Mouse (Mus musculus) thymus, postnatal 36 days (tissue): ENCODE measurements around the gene Gm10318.
A peak's percentile ranks its signal among the peaks of the same experiment; 100 is the strongest.

ENCODE experiments used
- DNase-seq, 2 experiments: peaks; one replicate each; pipeline ENCODE4 v3.0.0; 2022; ENCODE audit warnings: mixed read lengths in 2 of 2

The Gm10318 gene

DNA sequence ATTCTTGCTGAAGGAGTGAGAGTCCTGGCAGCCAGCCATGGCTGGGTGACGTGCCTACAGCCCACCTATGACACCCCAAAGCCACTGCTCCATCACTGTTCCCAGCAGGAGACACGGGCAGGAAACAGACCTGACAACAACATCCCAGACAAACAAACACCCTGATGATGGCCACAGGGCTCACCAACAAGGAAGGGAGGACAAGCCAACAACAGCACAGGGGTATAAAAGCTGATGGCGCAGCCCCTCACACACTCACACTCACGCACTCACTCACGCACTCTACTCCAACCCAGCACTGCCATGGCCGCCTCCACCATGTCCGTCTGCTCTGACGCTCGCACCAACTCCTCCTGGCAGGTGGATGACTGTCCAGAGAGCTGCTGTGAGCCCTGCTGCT lies at the start of gene Gm10318:
Gm10318 (plus strand) TSS at position 301 of the 400 bp plus-strand sequence.
- DNase-seq = no peak

DNA sequence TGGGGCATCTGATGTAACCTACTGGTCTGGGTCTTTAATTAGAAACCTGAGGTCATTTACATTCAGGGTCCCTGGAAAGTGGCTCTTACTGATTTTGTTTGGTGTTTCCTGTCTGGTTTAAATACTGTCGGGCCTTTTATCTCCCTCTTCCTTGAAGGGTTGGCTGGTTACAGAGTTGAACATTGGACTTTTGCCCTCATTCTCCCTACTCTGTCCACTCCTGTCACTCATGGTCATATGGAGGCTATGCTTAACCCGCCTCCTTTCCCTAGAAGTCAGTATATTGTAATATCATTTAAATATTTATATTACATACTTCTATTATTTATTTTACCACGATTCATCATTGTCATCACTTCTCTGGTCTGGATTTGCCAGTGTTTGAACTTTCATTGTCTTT lies 48.6 kb upstream of the Gm10318 start:
- no peak for DNase-seq

DNA sequence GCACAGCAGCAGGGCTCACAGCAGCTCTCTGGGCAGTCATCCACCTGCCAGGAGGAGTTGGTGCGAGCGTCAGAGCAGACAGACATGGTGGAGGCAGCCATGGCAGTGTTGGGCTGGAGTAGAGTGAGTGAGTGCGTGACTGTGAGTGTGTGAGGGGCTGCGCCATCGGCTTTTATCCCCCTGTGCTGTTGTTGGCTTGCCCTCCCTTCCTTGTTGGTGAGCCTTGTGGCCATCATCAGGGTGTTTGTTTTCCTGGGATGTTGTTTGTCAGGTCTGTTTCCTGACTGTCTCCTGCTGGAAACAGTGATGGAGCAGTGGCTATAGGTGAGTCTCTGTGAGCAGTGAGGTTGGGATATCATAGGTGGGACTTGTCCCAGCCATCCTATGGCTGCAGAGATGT lies 40.9 kb upstream of the Gm10318 start, which contains the start of gene Gm9507:
Gm9507 (minus strand) TSS at position 101 of the 400 bp plus-strand sequence.
- DNase-seq = no peak

DNA sequence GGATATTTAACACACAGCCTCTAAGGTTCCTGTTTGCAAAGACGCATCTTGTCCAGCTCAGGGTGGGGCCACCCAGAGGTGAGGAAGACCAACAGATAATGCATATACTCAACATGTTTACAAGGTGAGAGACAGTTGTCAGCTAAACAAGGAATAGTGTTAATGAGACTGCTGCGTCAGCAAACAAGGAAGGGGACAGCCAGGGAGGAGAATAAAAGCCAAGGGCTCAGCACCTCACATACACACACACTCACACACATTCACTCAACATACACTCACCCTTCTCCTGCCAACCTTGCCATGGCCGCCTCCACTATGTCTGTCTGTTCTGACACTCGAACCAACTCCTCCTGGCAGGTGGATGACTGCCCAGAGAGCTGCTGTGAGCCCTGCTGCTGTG lies 38.3 kb upstream of the Gm10318 start, which contains the start of gene Gm2696:
Gm2696 (plus strand) TSS at position 301 of the 400 bp plus-strand sequence.
- no peak for DNase-seq

DNA sequence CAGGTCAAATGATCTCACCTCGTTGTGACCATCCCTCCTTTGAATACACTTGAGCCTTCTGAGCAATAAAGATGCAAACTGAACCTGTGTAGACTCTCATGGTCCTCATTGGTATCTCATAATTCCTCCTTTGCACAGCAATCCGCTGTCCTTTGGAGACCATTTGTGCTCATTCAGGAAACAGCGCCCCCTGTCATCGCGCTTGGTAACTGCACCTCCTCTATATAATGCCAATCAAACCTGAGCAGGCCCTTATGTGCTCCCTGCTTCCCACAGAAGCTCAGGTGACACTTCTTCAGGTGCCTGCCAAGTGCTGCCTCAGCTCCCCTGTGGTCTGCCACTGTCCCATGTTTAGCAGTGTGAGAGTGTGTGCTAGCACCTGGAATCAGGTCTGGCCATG lies 37.1 kb upstream of the Gm10318 start:
- peak; percentile 26 to 38 for DNase-seq

DNA sequence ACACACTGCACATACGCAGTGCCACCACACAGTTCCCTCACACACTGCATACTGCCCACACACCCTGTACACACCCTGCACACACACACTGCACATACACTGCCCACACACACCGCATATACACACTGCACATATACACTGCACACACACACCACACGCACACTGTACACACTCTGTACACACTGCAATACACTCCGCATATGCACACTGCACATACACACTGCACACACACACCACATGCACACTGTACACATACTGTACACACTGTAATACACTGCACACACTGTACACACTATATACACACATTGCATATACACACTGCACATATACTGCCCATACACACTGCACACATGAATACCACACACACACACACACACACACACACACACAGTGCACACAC lies 34.1 kb upstream of the Gm10318 start:
- no peak for DNase-seq

DNA sequence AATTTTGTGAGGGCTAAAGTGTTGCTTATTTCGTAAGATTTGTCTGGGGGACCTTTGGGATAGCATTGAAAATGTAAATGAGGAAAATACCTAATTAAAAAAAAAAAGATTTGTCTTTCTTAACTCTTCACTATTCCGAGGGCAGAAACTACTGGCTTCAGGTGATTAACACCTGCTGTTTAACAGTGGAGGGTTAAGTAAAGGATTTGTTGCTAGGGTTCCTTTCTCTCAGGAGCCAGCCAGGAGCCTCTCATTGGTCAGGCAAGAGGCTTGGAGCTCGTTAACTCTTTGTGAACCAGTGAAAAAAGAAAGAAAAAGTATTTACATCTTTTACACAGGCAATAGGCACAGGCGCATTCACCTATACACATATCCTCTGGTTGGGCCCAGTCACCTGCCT lies 33.5 kb upstream of the Gm10318 start:
- no peak for DNase-seq

DNA sequence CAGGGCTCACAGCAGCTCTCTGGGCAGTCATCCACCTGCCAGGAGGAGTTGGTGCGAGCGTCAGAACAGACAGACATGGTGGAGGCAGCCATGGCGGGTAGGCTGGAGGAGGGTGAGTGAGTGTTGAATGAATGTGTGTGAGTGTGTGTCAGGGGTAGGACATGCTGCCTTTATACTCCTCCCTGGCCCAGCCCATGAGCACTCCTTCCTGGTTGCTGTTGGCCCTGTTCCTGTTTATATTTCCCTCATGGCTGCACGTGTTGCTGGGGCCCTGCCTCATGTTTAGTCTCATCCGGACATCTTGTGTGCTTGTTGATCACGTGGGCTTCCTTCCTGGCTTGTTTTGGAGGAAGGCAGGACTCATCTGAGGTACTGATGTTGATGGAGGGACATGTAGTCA lies 25.7 kb upstream of the Gm10318 start, which contains the start of gene Krtap10-4:
Krtap10-4 (minus strand) TSS at position 145 of the 400 bp plus-strand sequence.
- DNase-seq = no peak

DNA sequence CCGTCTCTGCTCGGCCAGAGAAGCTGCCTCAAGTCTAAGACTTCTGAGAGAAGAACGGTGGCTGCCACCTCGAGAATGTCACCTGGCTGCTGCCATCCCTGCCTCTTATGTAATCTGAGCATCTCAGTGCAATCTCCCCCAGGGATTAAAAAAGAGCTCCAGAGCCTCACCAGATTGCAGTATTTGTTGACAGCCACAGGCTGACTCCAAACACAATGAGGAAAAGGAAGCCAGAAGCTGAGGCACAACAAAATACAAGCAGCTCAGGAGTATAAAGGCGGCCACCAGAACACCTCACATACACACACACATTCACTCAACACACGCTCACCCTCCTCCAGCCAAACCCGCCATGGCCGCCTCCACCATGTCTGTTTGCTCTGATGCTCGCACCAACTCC lies 17.0 kb upstream of the Gm10318 start, which contains the start of gene Krtap10-10:
Krtap10-10 (plus strand) TSS at position 301 of the 400 bp plus-strand sequence.
- DNase-seq = no peak

DNA sequence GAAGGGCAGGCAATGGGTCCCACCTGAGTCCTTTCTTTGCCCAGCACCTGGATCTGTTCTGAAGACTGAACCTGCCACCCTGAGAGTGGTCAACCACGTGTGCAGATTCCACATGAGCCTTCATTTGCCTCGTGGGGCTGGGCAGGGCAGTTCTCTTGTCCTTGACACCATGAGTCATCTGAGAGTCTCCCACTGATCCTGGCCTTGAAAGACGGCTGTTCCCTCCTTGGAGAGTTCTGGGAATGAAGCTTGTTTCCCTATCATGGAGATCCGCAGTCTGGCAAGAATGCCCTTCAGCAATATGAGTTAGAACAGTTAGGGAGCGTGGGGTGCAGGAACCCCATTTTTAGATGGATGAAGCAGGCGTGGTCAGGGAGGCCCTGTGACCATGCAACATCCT lies 13.7 kb upstream of the Gm10318 start:
- no peak for DNase-seq

DNA sequence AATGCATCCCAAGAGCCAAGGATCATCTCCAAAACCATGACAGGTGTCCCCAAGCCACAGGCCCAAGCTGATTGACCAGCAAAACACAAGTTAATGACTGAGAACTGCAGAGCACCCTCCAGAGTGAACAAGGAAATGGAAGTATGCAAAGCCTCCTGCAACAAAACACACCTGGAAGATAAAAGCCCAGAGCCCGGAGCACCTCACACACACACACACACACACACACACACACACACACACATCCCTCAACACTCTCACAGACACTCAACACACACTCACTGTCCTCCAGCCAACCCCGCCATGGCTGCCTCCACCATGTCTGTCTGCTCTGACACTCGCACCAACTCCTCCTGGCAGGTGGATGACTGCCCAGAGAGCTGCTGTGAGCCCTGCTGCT lies 6.2 kb upstream of the Gm10318 start, which contains the start of gene Gm36176:
Gm36176 (plus strand) TSS at position 301 of the 400 bp plus-strand sequence.
- no peak for DNase-seq

DNA sequence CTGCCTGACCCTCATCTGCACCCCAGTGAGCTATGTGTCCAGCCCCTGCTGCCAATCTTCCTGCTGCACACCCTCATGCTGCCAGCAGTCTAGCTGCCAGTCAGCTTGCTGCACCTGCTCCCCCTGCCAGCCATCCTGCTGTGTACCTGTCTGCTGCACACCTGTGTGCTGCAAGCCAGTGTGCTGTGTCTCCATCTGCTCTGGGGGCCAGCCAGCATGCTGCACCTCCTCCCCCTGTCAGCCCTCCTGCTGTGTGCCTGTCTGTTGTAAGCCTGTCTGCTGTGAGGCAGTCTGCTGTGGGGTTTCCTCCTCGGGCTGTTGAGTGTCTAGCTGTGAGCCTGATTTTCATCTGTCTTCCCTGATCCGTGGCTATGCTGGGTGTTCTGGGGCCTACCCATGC lies 5.7 kb upstream of the Gm10318 start:
- DNase-seq = no peak

DNA sequence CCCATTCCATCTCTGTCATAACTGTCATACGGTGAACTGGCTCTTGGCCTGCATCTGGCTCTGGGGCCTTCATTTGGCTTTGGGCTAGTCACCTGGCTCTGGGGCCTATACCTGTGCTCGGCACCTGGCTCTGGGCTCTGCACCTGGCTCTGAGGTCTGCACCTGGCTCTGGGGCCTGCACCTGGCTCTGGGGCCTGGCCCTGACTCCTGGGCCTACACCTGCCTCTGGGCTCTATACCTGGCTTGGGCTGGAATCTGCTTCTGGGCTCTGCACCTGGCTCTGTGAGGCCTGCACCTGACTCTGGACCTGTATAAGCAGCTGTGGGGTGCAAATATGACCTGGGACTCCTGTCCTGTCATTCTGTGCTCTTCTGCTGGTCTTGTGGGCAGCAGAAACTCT lies 5.1 kb upstream of the Gm10318 start:
- DNase-seq = no peak

DNA sequence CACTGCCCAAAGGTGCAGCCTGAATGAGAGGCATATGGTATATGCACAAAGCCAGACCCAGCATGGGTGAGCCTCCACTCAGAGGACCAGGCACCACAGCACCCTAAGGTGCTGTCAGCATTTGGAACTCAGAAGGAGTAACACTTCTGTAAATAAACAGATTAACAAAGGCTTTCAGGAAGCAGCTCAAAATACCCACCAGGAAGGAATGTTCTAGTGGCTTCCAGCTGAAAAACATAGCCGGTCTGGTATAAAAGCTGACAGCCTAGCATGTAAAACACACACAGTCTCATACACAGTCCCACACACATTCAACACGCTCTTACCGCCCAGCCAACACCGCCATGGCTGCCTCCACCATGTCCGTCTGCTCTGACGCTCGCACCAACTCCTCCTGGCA lies 9.0 kb downstream of the Gm10318 start, which contains the start of gene Gm3285:
Gm3285 (plus strand) TSS at position 301 of the 400 bp plus-strand sequence.
- no peak for DNase-seq

DNA sequence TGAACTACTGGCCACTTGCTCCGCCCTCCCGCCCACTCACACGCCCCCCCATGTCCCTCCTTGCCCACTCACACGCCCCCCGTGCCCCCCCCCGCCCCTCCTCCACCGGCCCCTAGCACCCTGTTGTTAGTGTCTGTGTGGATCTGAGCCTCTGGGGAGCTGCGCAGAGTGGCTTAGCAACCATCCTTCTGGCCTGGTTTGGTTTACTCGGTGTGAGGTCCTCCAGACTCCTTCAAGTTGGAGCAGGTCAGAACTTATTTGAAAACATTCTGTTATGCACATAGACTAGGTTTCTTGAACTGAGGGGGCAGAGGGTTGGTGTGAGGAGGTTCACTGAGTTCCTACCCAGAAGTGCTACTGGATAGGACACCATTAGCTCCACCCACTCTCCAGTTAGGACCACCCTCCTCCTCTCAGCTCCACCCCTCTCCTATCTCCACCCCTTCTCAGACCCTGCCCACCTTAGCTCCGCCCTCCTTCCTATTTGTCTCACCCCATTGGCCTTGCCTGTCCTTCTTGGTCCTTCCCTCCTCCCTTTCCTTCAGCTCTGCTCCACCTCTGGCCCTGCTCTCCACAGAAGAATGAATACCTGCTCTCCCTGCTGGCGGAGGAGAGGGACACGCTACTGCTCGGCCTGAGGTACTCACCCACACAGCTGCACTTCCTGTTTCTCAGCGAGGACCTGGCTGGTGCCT lies 11.6 kb downstream of the Gm10318 start:
- DNase-seq = peak; percentile 53 to 60

DNA sequence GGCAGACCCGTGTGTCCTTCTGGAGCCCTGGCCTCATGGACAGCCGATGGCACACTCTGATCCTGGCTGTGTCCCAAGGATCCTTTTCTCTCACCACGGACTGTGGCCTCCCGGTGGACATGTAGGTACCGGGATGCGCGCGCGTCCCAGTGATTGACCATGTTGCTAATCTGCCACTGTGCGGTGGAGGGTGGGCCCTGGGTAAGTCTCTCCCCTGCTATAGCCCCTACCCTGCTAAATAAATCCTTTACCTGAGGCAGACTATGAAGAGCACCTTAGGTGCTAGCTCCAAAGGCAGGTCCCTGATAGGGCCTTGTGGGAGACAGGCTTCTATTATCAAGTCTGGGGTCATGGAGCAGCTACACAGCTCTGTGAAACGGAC lies 12.1 kb downstream of the Gm10318 start:
- DNase-seq = no peak

DNA sequence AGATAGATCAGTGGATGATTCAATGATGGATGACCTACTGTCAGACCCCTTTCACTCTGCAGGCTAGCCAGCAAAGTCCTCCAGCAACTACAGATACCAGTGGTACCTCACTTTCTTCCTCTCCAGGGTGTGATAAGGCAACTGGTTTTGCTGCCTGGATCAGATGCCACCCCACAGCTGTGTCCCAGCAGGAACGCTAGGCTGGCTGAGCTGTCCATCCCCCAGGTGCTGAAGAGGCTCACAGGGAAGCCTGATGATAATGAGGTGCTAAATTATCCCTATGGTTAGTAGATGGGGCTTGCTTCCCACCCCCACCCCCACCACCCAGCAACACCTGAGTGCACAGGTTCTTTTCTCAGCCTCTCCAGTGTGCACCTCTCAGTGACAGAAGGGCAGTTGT lies 14.9 kb downstream of the Gm10318 start:
- DNase-seq = no peak

DNA sequence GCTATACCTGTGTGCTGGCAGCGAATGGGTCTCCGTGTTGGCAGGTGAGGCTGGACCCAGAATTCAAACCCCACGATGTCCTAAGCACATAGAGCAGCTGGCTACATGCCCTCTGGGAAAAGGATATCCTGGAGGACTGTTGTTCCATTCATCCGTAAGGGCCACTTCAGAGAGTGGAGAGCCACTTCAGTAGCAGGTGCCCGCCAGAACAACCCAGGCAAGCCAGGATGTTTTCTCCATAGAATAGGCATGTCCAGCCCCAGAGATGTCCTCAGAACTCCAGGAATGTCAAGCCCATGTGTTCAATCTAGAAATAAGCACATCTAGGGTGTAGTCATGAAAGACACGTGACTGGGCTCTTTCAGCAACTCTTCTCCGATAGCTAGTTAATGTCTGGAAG lies 17.0 kb downstream of the Gm10318 start:
- DNase-seq = no peak

DNA sequence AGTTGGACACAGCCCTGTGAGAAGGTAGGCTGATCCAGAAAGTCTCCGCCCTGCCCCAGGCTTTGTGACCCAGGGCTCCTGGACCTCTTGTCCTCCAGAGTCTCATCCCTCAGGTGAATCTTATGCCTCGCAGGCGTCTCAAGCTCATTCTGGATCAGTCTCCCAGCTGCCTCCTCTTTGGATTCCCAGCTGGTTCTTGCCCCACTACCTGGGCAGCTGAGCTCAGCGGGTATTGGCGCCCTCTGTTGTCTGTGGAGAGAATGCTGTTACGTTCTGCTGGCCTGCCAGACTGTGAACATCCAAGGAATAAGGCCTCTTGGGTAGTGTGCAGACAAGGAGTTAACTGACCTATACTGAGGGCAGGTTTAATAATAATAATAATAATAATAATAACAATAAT lies 26.3 kb downstream of the Gm10318 start:
- peak; percentile 19 to 26 for DNase-seq

DNA sequence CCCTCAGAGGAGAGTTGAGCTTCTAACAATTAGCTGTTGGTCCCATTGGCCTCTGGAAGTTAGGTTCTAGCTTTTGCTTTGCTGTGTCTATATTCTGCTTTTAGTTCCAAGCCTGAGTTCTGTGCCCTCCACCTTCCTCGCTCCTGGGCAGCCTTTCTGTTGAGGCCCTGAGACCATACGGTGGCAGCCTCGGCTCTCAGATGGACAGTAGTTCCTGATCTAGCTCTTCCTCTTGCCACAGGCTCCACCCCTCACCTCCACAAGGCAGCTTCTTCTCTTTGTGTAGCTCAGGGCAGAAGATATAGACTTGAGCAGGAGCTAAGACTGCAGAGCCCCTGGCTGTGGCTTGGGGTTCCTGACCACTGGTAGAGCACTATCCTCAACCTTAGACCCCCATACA lies 27.6 kb downstream of the Gm10318 start:
- no peak for DNase-seq

DNA sequence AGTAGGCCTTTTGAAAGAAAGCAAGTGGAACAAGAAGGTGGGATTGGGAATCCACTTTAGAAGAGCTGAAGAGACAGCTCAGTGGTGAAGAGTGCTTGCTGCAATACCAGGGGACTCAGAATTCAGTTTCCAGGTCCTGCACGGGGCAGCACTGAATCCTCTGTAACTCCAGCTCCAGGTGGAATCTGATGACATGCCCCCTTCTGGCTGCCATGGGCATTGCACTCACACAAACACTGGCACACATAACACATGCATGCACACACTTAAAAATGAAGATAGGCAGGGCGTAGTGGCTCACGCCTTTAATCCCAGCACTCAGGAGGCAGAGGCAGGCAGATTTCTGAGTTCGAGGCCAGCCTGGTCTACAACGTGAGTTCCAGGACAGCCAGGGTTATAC lies 29.9 kb downstream of the Gm10318 start:
- no peak for DNase-seq

DNA sequence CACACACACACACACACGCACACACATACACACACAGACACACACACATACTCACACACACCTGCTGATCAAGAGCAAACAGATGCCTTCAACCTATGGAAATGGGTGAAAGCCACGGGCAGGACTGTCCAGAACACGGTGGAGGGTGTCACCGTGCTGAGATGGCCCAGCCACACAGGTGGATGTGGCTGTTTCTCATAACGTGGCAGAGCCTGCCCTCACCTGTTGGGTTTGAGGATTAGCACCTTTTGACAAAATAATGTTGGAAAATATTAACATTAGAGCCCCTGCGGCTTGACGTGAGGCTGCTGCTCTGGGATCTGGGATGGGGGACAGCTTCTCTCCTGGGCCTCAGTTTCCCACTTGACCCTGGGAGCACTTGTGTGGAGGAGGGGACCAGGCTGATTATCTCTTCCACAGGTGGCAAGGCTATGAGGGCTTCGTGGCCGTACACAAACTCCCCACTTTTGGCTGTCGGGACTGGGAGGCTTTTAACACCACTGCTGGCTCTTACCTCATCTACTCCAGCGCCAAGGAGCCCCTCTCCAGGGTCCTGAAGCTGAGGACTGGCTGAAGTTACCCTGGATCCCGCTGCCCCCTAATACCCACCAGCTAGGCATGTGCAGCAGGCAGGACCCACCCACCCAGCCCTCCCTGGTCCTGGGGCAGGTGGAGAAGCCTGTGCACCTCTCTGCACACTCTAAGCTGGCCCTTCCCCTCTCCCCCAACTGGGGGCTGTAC lies 33.5 kb downstream of the Gm10318 start:
- no peak for DNase-seq

DNA sequence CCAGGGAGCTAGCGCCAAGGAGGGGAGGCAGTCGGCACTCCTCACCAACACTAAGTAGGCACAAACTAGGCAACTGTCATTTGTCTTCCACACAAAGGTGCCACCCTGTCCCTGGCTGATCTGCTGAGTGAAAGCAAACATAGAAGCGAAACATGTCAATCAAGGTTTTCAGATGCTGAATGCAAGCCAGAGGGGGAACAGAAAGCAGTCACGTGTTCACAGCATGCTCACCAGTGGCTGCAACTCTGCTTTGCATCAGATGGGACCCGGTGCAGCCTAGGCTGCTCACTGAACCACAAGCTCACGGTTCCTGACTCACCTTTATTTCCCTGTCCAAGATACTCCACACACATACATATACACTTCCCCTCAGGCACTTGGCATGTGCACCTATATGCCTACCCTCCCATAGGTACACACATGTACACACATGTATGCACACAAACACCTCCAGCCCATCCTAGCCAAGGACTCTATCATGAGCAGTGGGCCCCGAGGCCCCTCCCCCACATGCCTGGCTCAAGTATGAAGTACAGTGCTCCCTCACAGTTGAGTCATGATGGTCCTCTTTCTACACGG lies 38.4 kb downstream of the Gm10318 start:
- DNase-seq = no peak

DNA sequence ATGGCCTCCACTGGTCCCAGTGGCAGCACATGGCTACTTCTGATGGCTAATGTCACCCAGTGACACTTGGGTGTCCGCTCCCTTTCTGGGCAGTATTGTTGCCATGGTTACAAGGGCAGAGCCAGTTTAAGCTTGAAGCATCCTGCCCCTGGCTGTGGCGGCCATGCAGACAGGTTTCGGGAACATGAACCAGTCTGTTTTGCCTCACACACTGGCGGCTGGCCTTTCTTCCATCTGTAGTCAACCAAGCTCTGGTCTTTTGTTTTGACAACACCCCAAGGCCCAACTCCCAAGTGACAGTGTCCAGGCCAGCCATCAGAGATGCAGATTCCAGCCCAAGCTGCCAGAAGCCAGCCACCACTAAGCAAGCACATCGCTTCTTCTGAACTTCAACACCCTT lies 42.9 kb downstream of the Gm10318 start:
- DNase-seq = no peak
